Mouse (Mus musculus) stomach, postnatal 0 days (tissue): Measurements from ENCODE around the gene Hoxd11. TPM values are rescaled to one million over a fixed set of nuclear protein-coding genes. Genes with fewer than 3 reads are reported as not detected.

Experiments used
- ATAC-seq: fragments of 200-750 bp; cut with Nextera tagmentation; 2 replicates; pipeline ENCODE4 v1.8.0; 2017; ENCODE audit not compliant: low FRiP score, low TSS enrichment
- DNase-seq: peaks from one replicate; pipeline ENCODE4 v3.0.0-alpha.2; 2016; ENCODE audit warnings: low spot score
- H3K27ac ChIP-seq: fragments of 300-500 bp; sonication (generic); replicated peaks from 2 replicates; pipeline ENCODE4 v1.5.1; 2014; ENCODE audit warnings: mild to moderate bottlenecking, control low read depth
- H3K27me3 ChIP-seq: fragments of 300-500 bp; sonication (generic); 2 replicates; pipeline ENCODE4 v1.6.1; 2014; ENCODE audit warnings: low read length; ENCODE audit not compliant: control insufficient read depth, insufficient read depth
- H3K36me3 ChIP-seq: fragments of 300-500 bp; sonication (generic); 2 replicates; pipeline ENCODE4 v1.6.1; 2014; ENCODE audit warnings: low read length, mixed read lengths; ENCODE audit not compliant: control insufficient read depth, insufficient read depth
- H3K4me1 ChIP-seq: fragments of 300-500 bp; sonication (generic); replicated peaks from 2 replicates; pipeline ENCODE4 v1.6.1; 2014; ENCODE audit warnings: antibody characterized with exemption; ENCODE audit not compliant: control insufficient read depth, insufficient read depth
- H3K4me2 ChIP-seq: fragments of 300-500 bp; sonication (generic); replicated peaks from 2 replicates; pipeline ENCODE4 v1.6.1; 2014; ENCODE audit warnings: low read depth, mild to moderate bottlenecking, control low read depth, moderate library complexity
- H3K4me3 ChIP-seq: fragments of 300-500 bp; sonication (generic); 2 replicates; pipeline ENCODE4 v1.5.1; 2014; ENCODE audit warnings: low read depth, low read length, control low read depth
- H3K9ac ChIP-seq: fragments of 300-500 bp; sonication (generic); 2 replicates; pipeline ENCODE4 v1.6.1; 2014; ENCODE audit warnings: mild to moderate bottlenecking, low read length, control low read depth, mixed read lengths
- H3K9me3 ChIP-seq: fragments of 300-500 bp; sonication (generic); 2 replicates; pipeline ENCODE4 v1.6.1; 2016; ENCODE audit warnings: low read length; ENCODE audit not compliant: control insufficient read depth
- CTCF ChIP-seq: IDR thresholded peaks from 2 replicates; pipeline ENCODE4 v1.5.1; 2016; ENCODE audit warnings: antibody characterized with exemption, low read depth, mild to moderate bottlenecking, moderate library complexity
- EP300 ChIP-seq: optimal IDR thresholded peaks from 2 replicates; pipeline ENCODE3; 2016; ENCODE audit warnings: antibody characterized with exemption
- WGBS: fragments of 180-500 bp; shearing (Covaris S2); extraction: QIAGEN DNeasy Blood & Tissue Kit; methylation state at CpG from one replicate; pipeline ENCODE4 v1.1.7; 2014; 5-methylcytosine and 5-hydroxymethylcytosine counted together
- polyA plus RNA-seq: library from polyadenylated mRNA; unstranded; fragments of >200 nt; fragmentation: Nextera tagmentation; extraction: Ambion mirVana; gene quantifications from 2 replicates; pipeline ENCODE4 v1.2.1, GENCODE M21; 2015

The Hoxd11 gene
- polyA plus RNA-seq, 1 experiment from 2014 or later = not detected

DNA sequence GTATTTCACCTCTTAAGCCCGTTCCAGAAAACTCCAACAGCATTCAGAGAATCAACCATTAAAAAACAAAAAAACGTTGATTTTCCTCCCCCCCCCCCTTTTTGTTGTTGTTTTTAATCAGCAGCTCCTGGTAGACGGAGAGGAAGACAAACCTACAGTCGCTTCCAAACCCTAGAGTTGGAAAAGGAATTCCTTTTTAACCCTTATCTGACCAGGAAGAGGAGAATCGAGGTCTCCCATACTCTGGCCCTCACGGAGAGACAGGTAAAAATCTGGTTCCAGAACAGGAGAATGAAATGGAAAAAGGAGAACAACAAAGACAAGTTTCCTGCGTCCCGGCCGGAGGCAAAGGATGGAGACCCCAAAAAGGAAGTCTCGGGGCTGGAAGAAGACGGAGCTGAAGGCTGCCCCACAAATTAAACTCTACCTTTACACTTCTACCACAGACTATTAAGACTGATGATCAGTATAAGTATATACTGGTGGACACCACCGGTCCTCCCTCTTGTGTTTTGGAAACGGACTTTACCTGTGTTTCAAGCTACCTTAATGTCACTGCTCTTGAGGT, 27.1 kb downstream of the Hoxd11 start:
- Histone ChIP-seq H3K27me3 (peaks cover 35% of the 10 kb centered on the region; the same call in 1 of the 2 replicates), H3K27ac (no peak overlapping the region), H3K4me1 (no peaks in the 10 kb centered on the region), H3K36me3 (no peaks in the 10 kb centered on the region), H3K4me2 (no peak overlapping the region), H3K4me3 (0 out of 2 replicates have a peak overlapping the region, but pooled peaks have one; percentile 8), H3K9ac (no peak overlapping the region), H3K9me3 (no peaks in the 10 kb centered on the region)
- no peak for ATAC-seq
- no peak for TF ChIP-seq EP300
- no peak for TF ChIP-seq CTCF
- 7% methylated on average over 13 of the region's 13 CpGs for WGBS
- DNase-seq = no peak

DNA sequence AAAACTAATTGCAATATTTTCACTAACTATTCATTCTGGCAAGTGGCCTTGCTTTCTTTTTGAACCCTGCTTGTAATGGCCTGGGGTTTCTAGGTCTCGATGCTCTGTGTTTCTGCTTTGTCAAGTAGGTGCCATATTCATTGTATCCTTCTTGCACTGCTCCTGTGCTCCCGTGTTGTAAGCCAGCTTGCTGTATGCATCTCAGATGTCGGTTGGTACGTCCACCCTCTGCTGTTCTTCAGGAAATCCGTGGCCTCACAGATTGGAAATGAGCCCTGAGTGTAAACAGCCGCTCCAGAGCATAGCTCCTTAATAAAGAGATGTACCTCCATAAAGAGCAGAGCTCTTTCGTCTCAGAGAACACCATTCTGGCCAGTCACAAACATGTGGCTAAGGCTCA, 28.2 kb downstream of the Hoxd11 start:
- no peak overlapping the region for H3K4me3 ChIP-seq
- H3K9me3 ChIP-seq = no peaks in the 10 kb centered on the region
- TF ChIP-seq CTCF (no peak), EP300 (no peak)
- 26% methylated on average over 7 of the region's 7 CpGs for WGBS
- H3K27me3 ChIP-seq = peaks cover 39% of the 10 kb centered on the region; the same call in 1 of the 2 replicates
- no peaks in the 10 kb centered on the region for H3K4me1 ChIP-seq
- no peak for DNase-seq
- no peak overlapping the region for H3K4me2 ChIP-seq
- H3K36me3 ChIP-seq = no peaks in the 10 kb centered on the region
- no peak overlapping the region for H3K27ac ChIP-seq
- ATAC-seq = no peak
- H3K9ac ChIP-seq = no peak overlapping the region

DNA sequence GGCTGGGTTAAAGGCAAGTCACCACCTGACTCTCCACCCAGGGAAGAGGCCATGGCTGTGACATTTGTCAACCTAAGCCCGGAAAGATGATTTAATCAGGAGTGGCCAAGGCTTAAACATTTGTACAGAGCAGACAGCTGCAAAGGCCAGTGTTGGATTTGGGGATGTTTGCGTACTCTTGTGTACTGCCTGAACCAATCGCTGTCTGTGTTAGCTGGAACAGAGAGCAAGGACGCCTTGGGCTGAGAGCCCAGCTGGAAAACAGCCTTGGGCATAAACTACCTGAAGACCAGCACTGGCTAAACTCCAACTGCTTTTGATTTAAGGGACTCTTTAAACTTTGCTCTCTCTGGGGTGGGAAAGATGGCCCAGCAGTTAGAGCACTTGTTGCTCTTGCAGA, 29.3 kb downstream of the Hoxd11 start:
- TF ChIP-seq CTCF (no peak), EP300 (no peak)
- Histone ChIP-seq H3K27me3 (peaks cover 42% of the 10 kb centered on the region; the same call in 1 of the 2 replicates), H3K9ac (no peak overlapping the region), H3K4me2 (no peak overlapping the region), H3K27ac (no peak overlapping the region), H3K4me1 (no peaks in the 10 kb centered on the region), H3K36me3 (no peaks in the 10 kb centered on the region), H3K4me3 (no peak overlapping the region), H3K9me3 (no peaks in the 10 kb centered on the region)
- ATAC-seq (no peak), DNase-seq (no peak)
- WGBS = 17% methylated on average over 4 of the region's 4 CpGs

DNA sequence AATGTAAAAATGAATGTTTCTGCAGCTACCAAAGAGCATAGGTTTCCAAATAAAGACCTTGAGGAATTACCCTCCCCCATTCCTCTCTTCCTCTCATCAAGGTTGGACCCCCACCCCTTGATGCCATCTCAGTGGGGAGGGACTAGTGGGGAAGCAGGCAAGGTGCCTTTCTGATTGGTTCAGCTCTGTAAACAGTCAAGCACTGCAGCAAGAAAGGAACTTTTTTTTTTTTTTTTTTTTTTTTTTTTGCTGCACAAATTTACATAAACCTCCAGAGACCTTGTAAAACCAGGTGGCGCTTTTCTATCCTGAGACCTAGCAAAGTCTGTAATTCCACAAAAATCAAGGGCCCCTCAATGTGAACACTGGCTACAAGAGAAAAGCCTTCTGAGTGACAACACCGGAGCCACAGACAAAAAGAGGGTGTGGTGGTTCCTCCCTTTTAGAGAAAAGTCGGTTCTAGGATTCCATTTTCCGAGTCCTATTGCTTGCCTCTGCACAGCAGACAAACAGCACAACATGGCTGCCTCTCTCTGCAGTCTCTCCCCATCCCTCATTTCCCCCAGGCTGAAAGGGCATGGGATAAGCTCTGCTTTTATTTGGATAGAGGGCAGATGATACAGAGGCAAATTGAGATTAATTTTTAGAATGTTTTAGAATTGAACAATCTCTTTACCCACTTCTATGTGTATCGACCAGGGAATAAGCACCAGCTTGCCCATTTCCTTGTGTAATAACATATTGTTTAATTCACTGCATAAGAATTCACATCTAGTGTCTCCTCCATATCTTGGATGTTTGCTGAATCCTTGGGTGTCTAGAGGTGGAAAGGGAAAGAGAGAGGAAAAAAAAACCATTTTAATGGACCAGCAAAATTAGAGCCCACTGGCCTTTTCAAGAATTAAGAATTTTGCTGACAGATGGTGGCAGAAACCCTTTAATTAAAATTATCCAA, 30.4 kb downstream of the Hoxd11 start:
- no peak for ATAC-seq
- H3K27me3 ChIP-seq = peaks cover 36% of the 10 kb centered on the region; the same call in 1 of the 2 replicates
- H3K27ac ChIP-seq = no peak overlapping the region

DNA sequence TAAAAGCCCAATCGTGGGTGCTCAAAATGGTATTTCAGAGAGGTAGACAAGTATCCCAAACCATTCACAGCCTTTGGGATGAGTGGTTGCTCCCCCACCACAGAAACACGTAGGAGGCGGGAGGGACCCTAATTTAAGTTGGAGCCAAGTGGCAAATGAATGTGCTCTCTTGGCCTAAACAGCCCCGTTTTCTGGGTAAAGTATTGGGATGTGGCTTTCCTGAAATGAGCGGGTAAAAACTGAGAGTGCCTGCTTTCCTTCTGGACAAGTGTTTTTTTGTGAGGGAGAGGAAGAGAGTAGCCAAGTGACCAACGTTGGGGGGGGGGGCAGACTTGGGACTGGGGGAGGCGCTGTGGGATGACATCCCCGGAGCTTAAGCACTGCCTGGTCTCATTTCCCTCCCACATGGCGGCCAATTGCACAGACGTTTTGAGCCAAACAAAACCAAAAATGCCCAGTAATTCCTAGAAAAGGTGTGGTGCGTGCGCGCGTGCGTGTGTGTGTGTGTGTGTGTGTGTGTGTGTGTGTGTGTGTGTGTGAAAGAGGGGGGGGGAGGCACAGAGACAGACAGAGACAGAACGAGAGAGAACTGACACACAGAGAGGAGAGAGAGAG, 31.7 kb downstream of the Hoxd11 start:
- WGBS = 3% methylated on average over 16 of the region's 16 CpGs
- Histone ChIP-seq H3K4me2 (no peak overlapping the region; the same call in 1 of the 2 replicates), H3K27me3 (peaks cover 37% of the 10 kb centered on the region; the same call in 1 of the 2 replicates), H3K27ac (no peak overlapping the region), H3K9ac (no peak overlapping the region), H3K36me3 (no peaks in the 10 kb centered on the region), H3K9me3 (no peaks in the 10 kb centered on the region), H3K4me1 (no peaks in the 10 kb centered on the region), H3K4me3 (no peak overlapping the region)
- TF ChIP-seq EP300 = no peak
- TF ChIP-seq CTCF = no peak
- DNase-seq (no peak), ATAC-seq (no peak)

More for the DNA sequence above, 30.4 kb downstream of the Hoxd11 start:
- H3K9me3 ChIP-seq = no peaks in the 10 kb centered on the region
- no peak for TF ChIP-seq CTCF
- no peak for TF ChIP-seq EP300
- 11% methylated on average over 5 of the region's 5 CpGs for WGBS
- no peaks in the 10 kb centered on the region for H3K36me3 ChIP-seq
- no peak overlapping the region for H3K9ac ChIP-seq
- H3K4me1 ChIP-seq = no peaks in the 10 kb centered on the region
- DNase-seq = no peak
- no peak overlapping the region for H3K4me3 ChIP-seq
- H3K4me2 ChIP-seq = no peak overlapping the region
